In genomic region chr3:109122641-109123530, GRCm38 (mm10) we compare ENCODE assay signal across 9 mouse cellular contexts. TPM values are rescaled to one million over a fixed set of nuclear protein-coding genes. Genes with fewer than 3 reads are reported as not detected.
DNase-seq lines count a peak whose midpoint lies in the region; ATAC-seq and TF ChIP-seq lines count a peak whose summit lies in the region.
"Had no signal": no experiment of that assay in that cellular context is flagged by ENCODE, and none has a peak within 500 bp of the region (broad histone marks: within the 10 kb centered on the region; RNA-seq: fewer than 3 reads in every experiment).

Slc25a24 (plus strand) TSS chr3:109123149.

- H3K36me3 ChIP-seq in hindbrain, embryonic 12.5 days, result peaks cover 7% of the 10 kb centered on the region; the same call in 1 of the 2 replicates
- peaks cover 13% of the 10 kb centered on the region for H3K36me3 ChIP-seq in limb, embryonic 10.5 days
- peaks cover 13% of the 10 kb centered on the region for H3K36me3 ChIP-seq in midbrain, embryonic 10.5 days

- peak; percentile 7 to 30 for DNase-seq in cerebellum, adult 2 months
- DNase-seq in cerebellum, adult 11 months, result no peak
- peak; percentile 5 for DNase-seq in cerebellum, adult 9-11 months
- DNase-seq in forelimb bud, embryonic 11.5 days (ENCODE audit: low read depth, low spot score), result peak; percentile 44
- DNase-seq in limb, embryonic 10.5 days (ENCODE audit: low spot score), result peak; percentile 80
- peak; percentile 77 for DNase-seq in midbrain, embryonic 10.5 days (ENCODE audit: low spot score)
- DNase-seq in skeletal muscle tissue, adult 2 months (ENCODE audit: low read depth, low spot score), result peak; percentile 46

- TF ChIP-seq POLR2A in cerebellum, adult 2 months (IDR thresholded peaks at IDR 0.05; ENCODE audit: borderline replicate concordance, insufficient read depth, low read length), result no peak

- H3K4me2 ChIP-seq in hindbrain, embryonic 12.5 days (replicated peaks), result peak within 1 kb of the TSS; percentile 75

- ATAC-seq in hindbrain, embryonic 12.5 days (ENCODE audit: low FRiP score), result peak; percentile 95

- H3K4me1 ChIP-seq in cerebellum, adult 2 months (ENCODE audit: control insufficient read depth, insufficient read depth, low read length), result no peaks in the 10 kb centered on the region
- H3K4me1 ChIP-seq in hindbrain, embryonic 12.5 days, result peaks cover 12% of the 10 kb centered on the region; the same call in 1 of the 2 replicates
- H3K4me1 ChIP-seq in limb, embryonic 10.5 days, result peaks cover 17% of the 10 kb centered on the region
- peaks cover 21% of the 10 kb centered on the region for H3K4me1 ChIP-seq in midbrain, embryonic 10.5 days

- H3K9me3 ChIP-seq in hindbrain, embryonic 12.5 days (replicated peaks), result no peaks in the 10 kb centered on the region
- no peaks in the 10 kb centered on the region for H3K9me3 ChIP-seq in limb, embryonic 10.5 days (replicated peaks)
- no peaks in the 10 kb centered on the region for H3K9me3 ChIP-seq in midbrain, embryonic 10.5 days (replicated peaks)

- WGBS in cerebellum, adult 2 months, result 2% methylated on average over 44 of the region's 49 CpGs
- 1% methylated on average over 39 of the region's 49 CpGs for WGBS in hindbrain, embryonic 12.5 days
- WGBS in limb, embryonic 10.5 days, result 2% methylated on average over 36 of the region's 49 CpGs
- 2% methylated on average over 41 of the region's 49 CpGs for WGBS in midbrain, embryonic 10.5 days

- no peaks in the 10 kb centered on the region for H3K27me3 ChIP-seq in cerebellum, adult 2 months (ENCODE audit: control insufficient read depth, insufficient read depth, low read length)
- no peaks in the 10 kb centered on the region for H3K27me3 ChIP-seq in hindbrain, embryonic 12.5 days
- peaks cover 9% of the 10 kb centered on the region for H3K27me3 ChIP-seq in limb, embryonic 10.5 days (ENCODE audit: low read depth, poor library complexity, severe bottlenecking)
- peaks cover 14% of the 10 kb centered on the region; the same call in 1 of the 2 replicates for H3K27me3 ChIP-seq in midbrain, embryonic 10.5 days (ENCODE audit: low read depth, poor library complexity, severe bottlenecking)
- H3K27me3 ChIP-seq: CH12.LX had no signal

- H3K27ac ChIP-seq in cerebellum, adult 2 months (ENCODE audit: insufficient read depth, low read length), result no peak within 1 kb of the TSS
- peak within 1 kb of the TSS; percentile 74 for H3K27ac ChIP-seq in hindbrain, embryonic 12.5 days
- peak within 1 kb of the TSS; percentile 97 for H3K27ac ChIP-seq in limb, embryonic 10.5 days
- H3K27ac ChIP-seq in midbrain, embryonic 10.5 days (replicated peaks), result peak within 1 kb of the TSS; percentile 96

- no peak for TF ChIP-seq CTCF in cerebellum, adult 2 months (IDR thresholded peaks at IDR 0.05; ENCODE audit: borderline replicate concordance, insufficient read depth, low read depth, low read length)

- H3K4me3 ChIP-seq in cerebellum, adult 2 months (replicated peaks; ENCODE audit: insufficient read depth, low read depth, low read length), result peak within 1 kb of the TSS; percentile 52
- H3K4me3 ChIP-seq in hindbrain, embryonic 12.5 days, result peak within 1 kb of the TSS; percentile 74
- H3K4me3 ChIP-seq in limb, embryonic 10.5 days, result peak within 1 kb of the TSS; percentile 89
- peak within 1 kb of the TSS; percentile 76 for H3K4me3 ChIP-seq in midbrain, embryonic 10.5 days

- H3K9ac ChIP-seq in hindbrain, embryonic 12.5 days, result peak within 1 kb of the TSS; percentile 95

RNA-seq across cellular contexts. Expression of gene Slc25a24, which starts in this region (rescaled TPM):
- 1.0 TPM in 2 replicates for polyA plus RNA-seq in cerebellum, adult 2 months (2012; rRNA removed)
- 30.0 and 35.3 TPM in 2 replicates for polyA plus RNA-seq in hindbrain, embryonic 12.5 days (2016; fragmentation: Nextera tagmentation; extraction: Ambion mirVana)
- polyA plus RNA-seq in limb, embryonic 10.5 days (2016; fragmentation: Nextera tagmentation; extraction: Ambion mirVana), result 20.0 and 27.5 TPM in 2 replicates
- polyA plus RNA-seq in midbrain, embryonic 10.5 days (2016; fragmentation: Nextera tagmentation; extraction: Ambion mirVana), result 30.0 and 32.3 TPM in 2 replicates

Comparison
In these comparisons a context has a peak if more than half of its experiments do, and no peak if none do; other contexts are left out.
1. RNA of gene Slc25a24 (polyA plus RNA-seq): 30.0 to 32.3 TPM in midbrain, embryonic 10.5 days, 30.0 to 35.3 TPM in hindbrain, embryonic 12.5 days and 20.0 to 27.5 TPM in limb, embryonic 10.5 days; 1.0 TPM in cerebellum, adult 2 months; every median in the first group is over 10 times any median in the second.
2. Peak in every context shown above with its lines, with median percentiles within 50 percentile points of each other: H3K4me3 ChIP-seq.